Mouse (Mus musculus): ENCODE measurements around the gene Amn.

The Amn gene

GRCm38 (mm10) chr12:111321832-111322231 is 50.9 kb downstream of the Amn start:
- DNase-seq (ENCODE audit: extremely low read depth, low read depth, low spot score): no peak

GRCm38 (mm10) chr12:111323423-111323822 is 52.5 kb downstream of the Amn start:
- no peak for DNase-seq (ENCODE audit: extremely low read depth, low read depth, low spot score)

GRCm38 (mm10) chr12:111324536-111324935 is 53.6 kb downstream of the Amn start:
- DNase-seq (ENCODE audit: extremely low read depth, low read depth, low spot score): no peak

- DNase-seq (ENCODE audit: extremely low read depth, low read depth, low spot score): no peak
Observed at GRCm38 (mm10) chr12:111324949-111325348, 54.1 kb downstream of the Amn start.

GRCm38 (mm10) chr12:111325744-111326424 is 55.0 kb downstream of the Amn start:
- DNase-seq (ENCODE audit: extremely low read depth, low read depth, low spot score): no peak
